Mouse (Mus musculus): ENCODE results near the gene 1700029I15Rik.

DNA sequence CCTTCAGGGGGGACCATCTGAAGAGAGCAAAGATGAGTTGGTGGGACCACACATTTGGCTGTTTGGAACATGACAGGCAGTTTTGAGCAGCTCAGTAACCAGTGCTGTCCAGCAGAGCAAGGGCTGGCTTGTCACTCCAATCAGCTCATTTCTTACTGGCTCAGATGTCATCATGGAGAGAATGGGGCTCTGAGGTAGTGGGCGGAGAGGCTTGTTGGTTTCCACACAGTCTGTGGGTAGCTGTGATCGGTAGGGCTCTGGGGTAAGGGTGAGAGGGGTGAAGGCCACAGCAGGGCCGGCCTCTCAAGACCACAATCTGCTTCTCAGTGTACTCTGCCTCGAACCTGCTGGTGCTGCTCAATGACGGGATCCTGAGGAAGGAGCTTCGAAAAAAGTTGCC is 6.0 kb upstream of the 1700029I15Rik start:
- TF ChIP-seq EP300 (IDR thresholded peaks at IDR 0.05; ENCODE audit: low read depth) (no peak), CTCF (IDR thresholded peaks at IDR 0.05; ENCODE audit: low read depth) (no peak)

All from liver, embryonic 14.5 days (tissue).